In genomic region chr13:75790550-75791205, GRCm38 (mm10) we compare ENCODE assay signal across 13 mouse cellular contexts.
"Had no signal": no experiment of that assay in that cellular context is flagged by ENCODE, and none has a peak within 500 bp of the region (broad histone marks: within the 10 kb centered on the region; RNA-seq: fewer than 3 reads in every experiment).

No protein-coding gene starts in this region.

- H3K36me3 ChIP-seq: limb, embryonic 15.5 days; lung, embryonic 15.5 days; midbrain, embryonic 10.5 days; neural tube, embryonic 12.5 days had no signal

- H3K4me3 ChIP-seq: layer of hippocampus, adult 2 months; limb, embryonic 15.5 days; liver, embryonic 12.5 days; lung, embryonic 15.5 days; midbrain, embryonic 10.5 days; neural tube, embryonic 12.5 days had no signal

- H3K9me3 ChIP-seq: limb, embryonic 15.5 days; liver, embryonic 12.5 days; lung, embryonic 15.5 days; midbrain, embryonic 10.5 days; neural tube, embryonic 12.5 days had no signal

- H3K27ac ChIP-seq: layer of hippocampus, adult 2 months; limb, embryonic 15.5 days; liver, embryonic 12.5 days; lung, embryonic 15.5 days; midbrain, embryonic 10.5 days; neural tube, embryonic 12.5 days had no signal

- H3K27me3 ChIP-seq: limb, embryonic 15.5 days; liver, embryonic 12.5 days; lung, embryonic 15.5 days; neural tube, embryonic 12.5 days had no signal

- H3K4me1 ChIP-seq: limb, embryonic 15.5 days; lung, embryonic 15.5 days; midbrain, embryonic 10.5 days; neural tube, embryonic 12.5 days had no signal

- DNase-seq: kidney, adult 9 months; kidney, postnatal 10 days; kidney, postnatal 4 days; midbrain, embryonic 14.5 days; spleen, adult 18-20 months; thymus, adult 18-20 months; thymus, postnatal 14 days had no signal

- ATAC-seq: liver, embryonic 12.5 days had no signal
